Mouse (Mus musculus): Measurements from ENCODE around the gene Gm13275. TPM values are rescaled to one million over a fixed set of nuclear protein-coding genes. Genes with fewer than 3 reads are reported as not detected.

Gm13275 gene
- polyA plus RNA-seq, 1 experiment = not detected

Other genes with a start within 250 kb of the Gm13275 start
- not detected in 2 replicates for gene Ifna15, start 236.2 kb upstream of the Gm13275 start, polyA plus RNA-seq (2012; rRNA removed)
- not detected in 2 replicates for gene Ifna14, start 222.7 kb upstream of the Gm13275 start, polyA plus RNA-seq (2012; rRNA removed)
- not detected in 2 replicates for gene Ifna9, start 202.1 kb upstream of the Gm13275 start, polyA plus RNA-seq (2012; rRNA removed)
- gene Ifna12, start 191.1 kb upstream of the Gm13275 start, polyA plus RNA-seq (2012; rRNA removed) = not detected in 2 replicates
- not detected in 2 replicates for gene C87499, start 160.1 kb upstream of the Gm13275 start, polyA plus RNA-seq (2012; rRNA removed)
- not detected in 2 replicates for gene Ifna13, start 150.0 kb upstream of the Gm13275 start, polyA plus RNA-seq (2012; rRNA removed)
- gene Ifna16, start 117.6 kb upstream of the Gm13275 start, polyA plus RNA-seq (2012; rRNA removed) = not detected in 2 replicates
- gene Ifna2, start 110.6 kb upstream of the Gm13275 start, polyA plus RNA-seq (2012; rRNA removed) = not detected in 2 replicates
- gene Ifnab, start 103.1 kb upstream of the Gm13275 start, polyA plus RNA-seq (2012; rRNA removed) = not detected in 2 replicates
- gene Gm26566, start 72.7 kb upstream of the Gm13275 start, polyA plus RNA-seq (2012; rRNA removed) = 0.15 and 0.44 TPM in 2 replicates
- 17.9 and 18.2 TPM in 2 replicates for gene Klhl9, start 72.0 kb upstream of the Gm13275 start, polyA plus RNA-seq (2012; rRNA removed)
- not detected in 2 replicates for gene Gm13271, start 39.6 kb upstream of the Gm13275 start, polyA plus RNA-seq (2012; rRNA removed)
- gene Gm13283, start 34.4 kb upstream of the Gm13275 start, polyA plus RNA-seq (2012; rRNA removed) = not detected in 2 replicates
- gene Gm13290, start 20.7 kb upstream of the Gm13275 start, polyA plus RNA-seq (2012; rRNA removed) = not detected in 2 replicates
- not detected in 2 replicates for gene Gm13289, start 17.6 kb upstream of the Gm13275 start, polyA plus RNA-seq (2012; rRNA removed)
- gene Gm13272, start 14.6 kb upstream of the Gm13275 start, polyA plus RNA-seq (2012; rRNA removed) = not detected in 2 replicates
- not detected in 2 replicates for gene Ifnz, start 12.4 kb upstream of the Gm13275 start, polyA plus RNA-seq (2012; rRNA removed)
- gene Gm13276, start 8.8 kb upstream of the Gm13275 start, polyA plus RNA-seq (2012; rRNA removed) = not detected in 2 replicates
- not detected in 2 replicates for gene Gm13277, start 5.9 kb upstream of the Gm13275 start, polyA plus RNA-seq (2012; rRNA removed)
- gene Gm13278, start 2.9 kb upstream of the Gm13275 start, polyA plus RNA-seq (2012; rRNA removed) = not detected in 2 replicates
- gene Gm13279, start 2.9 kb downstream of the Gm13275 start, polyA plus RNA-seq (2012; rRNA removed) = not detected in 2 replicates
- not detected in 2 replicates for gene Gm13285, start 5.2 kb downstream of the Gm13275 start, polyA plus RNA-seq (2012; rRNA removed)
- not detected in 2 replicates for gene Gm13287, start 8.8 kb downstream of the Gm13275 start, polyA plus RNA-seq (2012; rRNA removed)
- gene Gm13288, start 11.0 kb downstream of the Gm13275 start, polyA plus RNA-seq (2012; rRNA removed) = not detected in 2 replicates
- gene Ifna7, start 21.7 kb downstream of the Gm13275 start, polyA plus RNA-seq (2012; rRNA removed) = not detected in 2 replicates
- gene Ifna11, start 25.5 kb downstream of the Gm13275 start, polyA plus RNA-seq (2012; rRNA removed) = not detected in 2 replicates
- gene Ifna6, start 32.9 kb downstream of the Gm13275 start, polyA plus RNA-seq (2012; rRNA removed) = not detected in 2 replicates
- not detected in 2 replicates for gene Ifna5, start 41.0 kb downstream of the Gm13275 start, polyA plus RNA-seq (2012; rRNA removed)
- gene Ifna4, start 47.4 kb downstream of the Gm13275 start, polyA plus RNA-seq (2012; rRNA removed) = not detected in 2 replicates
- not detected in 2 replicates for gene Ifna1, start 55.6 kb downstream of the Gm13275 start, polyA plus RNA-seq (2012; rRNA removed)
- gene Ifne, start 85.7 kb downstream of the Gm13275 start, polyA plus RNA-seq (2012; rRNA removed) = not detected in 2 replicates

Data from colon, adult 2 months (tissue).